21 mouse cellular contexts compared by ENCODE assay signal in genomic region chr1:31015261-31015660, GRCm38 (mm10). TPM values are rescaled to one million over a fixed set of nuclear protein-coding genes. Genes with fewer than 3 reads are reported as not detected.
"Had no signal": no experiment of that assay in that cellular context is flagged by ENCODE, and none has a peak within 500 bp of the region (broad histone marks: within the 10 kb centered on the region; RNA-seq: fewer than 3 reads in every experiment).

No protein-coding gene starts in this region.

- H3K4me3 ChIP-seq: megakaryocyte, embryonic 14.5 days; midbrain, embryonic 13.5 days; midbrain, embryonic 15.5 days; neural tube, embryonic 12.5 days; stomach, embryonic 15.5 days had no signal

- H3K9me3 ChIP-seq: midbrain, embryonic 13.5 days; midbrain, embryonic 15.5 days; neural tube, embryonic 12.5 days; stomach, embryonic 15.5 days had no signal

- H3K27ac ChIP-seq: liver, embryonic 14.5 days; macrophage; midbrain, embryonic 13.5 days; midbrain, embryonic 15.5 days; neural tube, embryonic 12.5 days; stomach, embryonic 15.5 days; stomach, postnatal 0 days had no signal

- DNase-seq: liver; lung, embryonic 14.5 days; right cerebral cortex, postnatal 14 days; thymus, adult 2 months; thymus, postnatal 25 days; thymus, postnatal 4 days had no signal

- H3K27me3 ChIP-seq: megakaryocyte, embryonic 14.5 days; midbrain, embryonic 13.5 days; midbrain, embryonic 15.5 days; neural tube, embryonic 12.5 days; stomach, embryonic 15.5 days had no signal

- ATAC-seq: midbrain, embryonic 13.5 days; midbrain, embryonic 15.5 days had no signal

- H3K9ac ChIP-seq: liver, embryonic 14.5 days; lung, embryonic 14.5 days; midbrain, embryonic 13.5 days; midbrain, embryonic 15.5 days; neural tube, embryonic 12.5 days; stomach, embryonic 15.5 days had no signal

- H3K4me1 ChIP-seq: megakaryocyte, embryonic 14.5 days; midbrain, embryonic 13.5 days; midbrain, embryonic 15.5 days; neural tube, embryonic 12.5 days; stomach, embryonic 15.5 days had no signal

- H3K36me3 ChIP-seq: midbrain, embryonic 13.5 days; midbrain, embryonic 15.5 days; neural tube, embryonic 12.5 days; stomach, embryonic 15.5 days had no signal

- H3K4me2 ChIP-seq: lung, embryonic 14.5 days; midbrain, embryonic 11.5 days; midbrain, embryonic 13.5 days; midbrain, embryonic 15.5 days; neural tube, embryonic 12.5 days; stomach, embryonic 15.5 days had no signal

RNA-seq across cellular contexts. Expression of gene AC153137.1, which starts 37.5 kb away (rescaled TPM):
- polyA plus RNA-seq: liver, embryonic 14.5 days; liver, embryonic 16.5 days; lung, embryonic 14.5 days; lung, embryonic 16.5 days; macrophage; midbrain, embryonic 11.5 days; midbrain, embryonic 13.5 days; midbrain, embryonic 15.5 days; midbrain, postnatal 0 days; neural tube, embryonic 12.5 days; neural tube, embryonic 14.5 days; spleen, adult 2 months; stomach, embryonic 15.5 days; stomach, postnatal 0 days; thymus, adult 2 months; urinary bladder, adult 2 months had no signal
